Mouse (Mus musculus): ENCODE data around the gene 6030408B16Rik.

GRCm38 (mm10) chr15:101315832-101316231 is 22.8 kb downstream of the 6030408B16Rik start:
- TF ChIP-seq CTCF (conservative IDR thresholded peaks at IDR 0.05; ENCODE audit: low read length): peak; percentile 77
- TF ChIP-seq NANOG (IDR thresholded peaks at IDR 0.05; ENCODE audit: borderline replicate concordance, low read length): no peak

Measured in E14TG2a.4 (cell line).